Mouse (Mus musculus) heart, adult 2 months (tissue): ENCODE results near the gene Hoxb7.

Experiments
- CTCF ChIP-seq: fragments of 200-600 bp; IDR thresholded peaks from 2 replicates; pipeline ENCODE4 v1.8.1; 2022; ENCODE audit warnings: antibody characterized with exemption, mild to moderate bottlenecking, moderate library complexity
- POLR2A ChIP-seq: fragments of 200-500 bp; IDR thresholded peaks from 2 replicates; pipeline ENCODE4 v1.6.1; 2011; ENCODE audit warnings: mild to moderate bottlenecking, low read depth, low read length, control low read depth; ENCODE audit not compliant: insufficient read depth

- TF ChIP-seq CTCF (no peak), POLR2A (no peak)
Observed at GRCm38 (mm10) chr11:96334998-96335397, 48.6 kb downstream of the Hoxb7 start.
